Mouse (Mus musculus): ENCODE results near the gene Tbx2. TPM values are rescaled to one million over a fixed set of nuclear protein-coding genes. Genes with fewer than 3 reads are reported as not detected.

Tbx2 gene
- polyA plus RNA-seq, 1 experiment from 2014 or later, result 0.43 TPM

GRCm38 (mm10) chr11:85886429-85886785 lies 54.1 kb downstream of the Tbx2 start:
- peaks cover 99% of the 10 kb centered on the region for H3K27me3 ChIP-seq (ENCODE audit: low read depth, poor library complexity, severe bottlenecking)
- peaks cover 34% of the 10 kb centered on the region for H3K4me1 ChIP-seq
- WGBS, result 2% methylated on average over 22 of the region's 22 CpGs
- H3K9me3 ChIP-seq (replicated peaks), result no peaks in the 10 kb centered on the region
- DNase-seq (ENCODE audit: low spot score), result peak; percentile 43
- no peak overlapping the region; the same call in 1 of the 2 replicates for H3K27ac ChIP-seq (replicated peaks)
- no peaks in the 10 kb centered on the region for H3K36me3 ChIP-seq
- H3K4me3 ChIP-seq, result peak overlapping the region; percentile 35

GRCm38 (mm10) chr11:85887273-85887672 lies 54.9 kb downstream of the Tbx2 start:
- H3K4me1 ChIP-seq, result peaks cover 34% of the 10 kb centered on the region
- H3K36me3 ChIP-seq, result no peaks in the 10 kb centered on the region
- H3K27me3 ChIP-seq (ENCODE audit: low read depth, poor library complexity, severe bottlenecking), result peaks cover 99% of the 10 kb centered on the region
- no peaks in the 10 kb centered on the region for H3K9me3 ChIP-seq (replicated peaks)
- H3K4me3 ChIP-seq, result no peak overlapping the region
- no peak for DNase-seq (ENCODE audit: low spot score)
- WGBS, result 20% methylated on average over 6 of the region's 6 CpGs
- H3K27ac ChIP-seq (replicated peaks), result no peak overlapping the region

- no peaks in the 10 kb centered on the region for H3K9me3 ChIP-seq (replicated peaks)
- H3K36me3 ChIP-seq, result no peaks in the 10 kb centered on the region
- H3K27ac ChIP-seq (replicated peaks), result no peak overlapping the region
- no peak overlapping the region for H3K4me3 ChIP-seq
- H3K27me3 ChIP-seq (ENCODE audit: low read depth, poor library complexity, severe bottlenecking), result peaks cover 100% of the 10 kb centered on the region
- peaks cover 34% of the 10 kb centered on the region for H3K4me1 ChIP-seq
- WGBS, result 2% methylated on average over 17 of the region's 17 CpGs
- no peak for DNase-seq (ENCODE audit: low spot score)
Measured at GRCm38 (mm10) chr11:85887801-85888450, 55.6 kb downstream of the Tbx2 start.

GRCm38 (mm10) chr11:85888451-85888961 lies 56.2 kb downstream of the Tbx2 start:
- peak; percentile 68 for DNase-seq (ENCODE audit: low spot score)
- under 1% methylated on average over 26 of the region's 26 CpGs for WGBS
- Histone ChIP-seq H3K9me3 (replicated peaks) (no peaks in the 10 kb centered on the region), H3K4me1 (peaks cover 34% of the 10 kb centered on the region), H3K27me3 (ENCODE audit: low read depth, poor library complexity, severe bottlenecking) (peaks cover 100% of the 10 kb centered on the region), H3K36me3 (no peaks in the 10 kb centered on the region), H3K27ac (replicated peaks) (no peak overlapping the region), H3K4me3 (no peak overlapping the region)

- no peaks in the 10 kb centered on the region for H3K9me3 ChIP-seq (replicated peaks)
- H3K4me3 ChIP-seq, result no peak overlapping the region
- peak; percentile 45 for DNase-seq (ENCODE audit: low spot score)
- peaks cover 100% of the 10 kb centered on the region for H3K27me3 ChIP-seq (ENCODE audit: low read depth, poor library complexity, severe bottlenecking)
- no peak overlapping the region for H3K27ac ChIP-seq (replicated peaks)
- peaks cover 41% of the 10 kb centered on the region for H3K4me1 ChIP-seq
- no peaks in the 10 kb centered on the region for H3K36me3 ChIP-seq
- WGBS, result 6% methylated on average over 8 of the region's 8 CpGs
Measured at GRCm38 (mm10) chr11:85889056-85889729, 56.8 kb downstream of the Tbx2 start.

GRCm38 (mm10) chr11:85889730-85890562 lies 57.6 kb downstream of the Tbx2 start:
- H3K27ac ChIP-seq (replicated peaks), result no peak overlapping the region
- DNase-seq (ENCODE audit: low spot score), result peak; percentile 51

GRCm38 (mm10) chr11:85890563-85890845 lies 58.2 kb downstream of the Tbx2 start:
- WGBS, result under 1% methylated on average over 13 of the region's 13 CpGs
- Histone ChIP-seq H3K4me3 (no peak overlapping the region), H3K4me1 (peaks cover 54% of the 10 kb centered on the region), H3K36me3 (no peaks in the 10 kb centered on the region), H3K9me3 (replicated peaks) (no peaks in the 10 kb centered on the region), H3K27ac (replicated peaks) (no peak overlapping the region), H3K27me3 (ENCODE audit: low read depth, poor library complexity, severe bottlenecking) (peaks cover 100% of the 10 kb centered on the region)
- DNase-seq (ENCODE audit: low spot score), result no peak

More at GRCm38 (mm10) chr11:85889730-85890562, 57.6 kb downstream of the Tbx2 start:
- Histone ChIP-seq H3K36me3 (no peaks in the 10 kb centered on the region), H3K4me3 (peak overlapping the region; percentile 25), H3K4me1 (peaks cover 49% of the 10 kb centered on the region), H3K9me3 (replicated peaks) (no peaks in the 10 kb centered on the region), H3K27me3 (ENCODE audit: low read depth, poor library complexity, severe bottlenecking) (peaks cover 100% of the 10 kb centered on the region)
- WGBS, result under 1% methylated on average over 47 of the region's 47 CpGs

GRCm38 (mm10) chr11:85891010-85891691 lies 58.8 kb downstream of the Tbx2 start:
- no peak overlapping the region for H3K27ac ChIP-seq (replicated peaks)
- H3K9me3 ChIP-seq (replicated peaks), result no peaks in the 10 kb centered on the region
- H3K36me3 ChIP-seq, result no peaks in the 10 kb centered on the region
- whole genome bisulfite sequencing, result under 1% methylated on average over 13 of the region's 13 CpGs
- peak; percentile 48 for DNase-seq (ENCODE audit: low spot score)
- H3K4me1 ChIP-seq, result peaks cover 49% of the 10 kb centered on the region
- peaks cover 100% of the 10 kb centered on the region for H3K27me3 ChIP-seq (ENCODE audit: low read depth, poor library complexity, severe bottlenecking)
- no peak overlapping the region for H3K4me3 ChIP-seq

Other genes with a start within 250 kb of the Tbx2 start
- not detected in 2 replicates for gene Gm11444, start 17.8 kb downstream of the Tbx2 start, polyA plus RNA-seq (2016; fragmentation: Nextera tagmentation; extraction: Ambion mirVana)
- gene Tbx4, start 53.9 kb downstream of the Tbx2 start, polyA plus RNA-seq (2016; fragmentation: Nextera tagmentation; extraction: Ambion mirVana), result 0.04 and 0.20 TPM in 2 replicates

Measured in midbrain, embryonic 10.5 days (tissue).